In the genomic region with DNA sequence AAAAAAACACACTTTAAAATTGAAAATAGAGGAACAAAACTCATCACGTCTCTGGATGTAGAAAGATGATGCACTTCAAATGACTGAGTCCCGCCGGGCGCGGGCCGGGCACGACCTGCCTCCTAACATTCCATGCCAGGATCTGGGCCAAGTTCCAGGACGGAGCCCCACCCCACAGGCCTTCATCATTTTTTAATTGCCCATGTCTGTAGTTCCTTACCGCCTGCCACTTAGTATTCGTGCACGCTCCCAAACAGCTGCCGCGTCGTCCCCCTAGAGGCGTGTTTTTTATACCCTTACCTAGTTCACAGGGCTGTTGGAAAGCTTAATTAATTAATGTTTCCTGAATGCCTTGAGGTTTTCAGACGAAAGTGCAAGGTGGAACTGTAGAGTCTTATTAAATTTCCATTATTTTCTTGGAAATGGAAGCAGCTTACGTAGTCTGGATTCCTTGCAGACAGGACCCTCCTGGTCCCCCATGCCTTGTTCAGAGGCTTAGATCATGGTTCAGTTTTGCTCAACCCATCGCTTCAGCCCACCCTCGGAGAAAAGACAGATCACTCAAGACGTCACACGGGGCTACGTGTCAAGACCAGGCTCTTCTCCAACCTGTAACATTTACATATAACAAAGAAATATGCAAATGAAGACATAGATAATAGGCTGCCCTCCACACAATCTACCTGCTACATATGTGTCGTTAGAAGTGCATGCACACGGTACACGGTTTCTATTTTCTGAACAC, we compare ENCODE assay signal across 17 mouse cellular contexts.
DNase-seq lines count a peak whose midpoint lies in the region; ATAC-seq and TF ChIP-seq lines count a peak whose summit lies in the region.
"Had no signal": no experiment of that assay in that cellular context is flagged by ENCODE, and none has a peak within 500 bp of the region (broad histone marks: within the 10 kb centered on the region; RNA-seq: fewer than 3 reads in every experiment).

No protein-coding gene starts in this region.

- TF ChIP-seq POLR2A in limb, embryonic 14.5 days (IDR thresholded peaks at IDR 0.05; ENCODE audit: borderline replicate concordance, extremely low read depth, insufficient read depth, insufficient read length) = no peak

- no peak overlapping the region for H3K4me3 ChIP-seq in midbrain, embryonic 11.5 days (ENCODE audit: low read depth, low read length)
- no peak overlapping the region for H3K4me3 ChIP-seq in midbrain, embryonic 10.5 days
- no peak overlapping the region for H3K4me3 ChIP-seq in limb, embryonic 14.5 days (replicated peaks; ENCODE audit: low read length)
- no peak overlapping the region for H3K4me3 ChIP-seq in neural tube, embryonic 14.5 days (ENCODE audit: low read depth, low read length)
- H3K4me3 ChIP-seq: embryonic facial prominence, embryonic 13.5 days; heart, embryonic 13.5 days had no signal

- DNase-seq in cerebellum, postnatal 14 days = peak; percentile 55 to 61
- no peak for DNase-seq in cerebellum, adult 9-11 months
- peak; percentile 81 for DNase-seq in midbrain, embryonic 11.5 days (ENCODE audit: low spot score, missing footprints)
- DNase-seq in midbrain, embryonic 10.5 days (ENCODE audit: low spot score) = no peak
- no peak for DNase-seq in limb, embryonic 14.5 days (ENCODE audit: low spot score)
- DNase-seq: adrenal gland, postnatal 25 days; heart, postnatal 4 days; kidney, adult 2 months; layer of hippocampus, postnatal 36 days; liver, postnatal 0 days; lung, postnatal 36 days had no signal

- no peaks in the 10 kb centered on the region for H3K4me1 ChIP-seq in midbrain, embryonic 11.5 days (ENCODE audit: control insufficient read depth, insufficient read depth, low read length)
- H3K4me1 ChIP-seq in midbrain, embryonic 10.5 days = no peaks in the 10 kb centered on the region
- 0 out of 2 replicates have a peak, but pooled peaks cover 3% of the 10 kb centered on the region for H3K4me1 ChIP-seq in limb, embryonic 14.5 days (ENCODE audit: control insufficient read depth, insufficient read depth, low read length)
- no peaks in the 10 kb centered on the region for H3K4me1 ChIP-seq in neural tube, embryonic 14.5 days (ENCODE audit: control insufficient read depth, insufficient read depth, low read length)
- H3K4me1 ChIP-seq: embryonic facial prominence, embryonic 13.5 days; heart, embryonic 13.5 days had no signal

- no peaks in the 10 kb centered on the region for H3K9me3 ChIP-seq in midbrain, embryonic 11.5 days (ENCODE audit: control insufficient read depth, low read length)
- no peaks in the 10 kb centered on the region; the same call in 1 of the 2 replicates for H3K9me3 ChIP-seq in midbrain, embryonic 10.5 days (replicated peaks)
- no peaks in the 10 kb centered on the region for H3K9me3 ChIP-seq in limb, embryonic 14.5 days (ENCODE audit: control insufficient read depth, low read length)
- H3K9me3 ChIP-seq in neural tube, embryonic 14.5 days (ENCODE audit: control insufficient read depth, low read length) = no peaks in the 10 kb centered on the region

- 0 out of 2 replicates have a peak, but pooled peaks cover 2% of the 10 kb centered on the region for H3K27me3 ChIP-seq in midbrain, embryonic 11.5 days (ENCODE audit: control insufficient read depth, insufficient read depth, low read length)
- peaks cover 35% of the 10 kb centered on the region for H3K27me3 ChIP-seq in midbrain, embryonic 10.5 days (ENCODE audit: low read depth, poor library complexity, severe bottlenecking)
- no peaks in the 10 kb centered on the region for H3K27me3 ChIP-seq in limb, embryonic 14.5 days (ENCODE audit: control insufficient read depth, insufficient read depth, low read length)
- H3K27me3 ChIP-seq in neural tube, embryonic 14.5 days (ENCODE audit: control insufficient read depth, insufficient read depth, low read length) = no peaks in the 10 kb centered on the region
- H3K27me3 ChIP-seq: embryonic facial prominence, embryonic 13.5 days; heart, embryonic 13.5 days had no signal

- ATAC-seq in midbrain, embryonic 11.5 days (ENCODE audit: low FRiP score) = no peak
- no peak for ATAC-seq in limb, embryonic 14.5 days (ENCODE audit: low FRiP score, low read depth)
- peak; percentile 75; the same call in 1 of the 2 replicates for ATAC-seq in neural tube, embryonic 14.5 days (ENCODE audit: low read depth)
- ATAC-seq in monocyte, adult 5-6 weeks (replicated peaks; ENCODE audit: insufficient number of reproducible peaks, low FRiP score, low TSS enrichment, poor library complexity, severe bottlenecking) = no peak
- no peak for ATAC-seq in granulocyte monocyte progenitor cell, adult 5-6 weeks (replicated peaks; ENCODE audit: poor library complexity, severe bottlenecking)
- ATAC-seq: activated CD4-positive, CD25-positive, alpha-beta regulatory T cell, adult 4 months; liver, postnatal 0 days had no signal

- H3K36me3 ChIP-seq in midbrain, embryonic 11.5 days (ENCODE audit: control insufficient read depth, insufficient read depth, low read length) = no peaks in the 10 kb centered on the region
- no peaks in the 10 kb centered on the region for H3K36me3 ChIP-seq in midbrain, embryonic 10.5 days
- H3K36me3 ChIP-seq in limb, embryonic 14.5 days (ENCODE audit: control insufficient read depth, insufficient read depth, low read length) = no peaks in the 10 kb centered on the region
- no peaks in the 10 kb centered on the region for H3K36me3 ChIP-seq in neural tube, embryonic 14.5 days (ENCODE audit: control insufficient read depth, insufficient read depth, low read length)
- H3K36me3 ChIP-seq: embryonic facial prominence, embryonic 13.5 days; heart, embryonic 13.5 days had no signal

- H3K9ac ChIP-seq in midbrain, embryonic 11.5 days (ENCODE audit: low read length) = no peak overlapping the region
- H3K9ac ChIP-seq in limb, embryonic 14.5 days (ENCODE audit: low read depth, low read length, severe bottlenecking) = no peak overlapping the region
- H3K9ac ChIP-seq in neural tube, embryonic 14.5 days (replicated peaks; ENCODE audit: low read depth, low read length) = no peak overlapping the region
- H3K9ac ChIP-seq: embryonic facial prominence, embryonic 13.5 days; heart, embryonic 13.5 days; liver, postnatal 0 days had no signal

- 87% methylated on average over 25 of the region's 25 CpGs for WGBS in midbrain, embryonic 11.5 days
- 90% methylated on average over 25 of the region's 25 CpGs for WGBS in midbrain, embryonic 10.5 days
- WGBS in limb, embryonic 14.5 days = 46% methylated on average over 25 of the region's 25 CpGs
- 46% methylated on average over 25 of the region's 25 CpGs for WGBS in neural tube, embryonic 14.5 days

- no peak overlapping the region for H3K4me2 ChIP-seq in midbrain, embryonic 11.5 days
- H3K4me2 ChIP-seq in limb, embryonic 14.5 days (replicated peaks; ENCODE audit: low read depth, low read length, severe bottlenecking) = 0 out of 2 replicates have a peak overlapping the region, but pooled peaks have one; percentile 2
- H3K4me2 ChIP-seq in neural tube, embryonic 14.5 days (ENCODE audit: low read depth, low read length) = no peak overlapping the region
- H3K4me2 ChIP-seq: embryonic facial prominence, embryonic 13.5 days; heart, embryonic 13.5 days had no signal

- H3K27ac ChIP-seq in midbrain, embryonic 11.5 days (ENCODE audit: low read depth, low read length) = no peak overlapping the region
- no peak overlapping the region for H3K27ac ChIP-seq in midbrain, embryonic 10.5 days (replicated peaks)
- no peak overlapping the region for H3K27ac ChIP-seq in limb, embryonic 14.5 days (replicated peaks; ENCODE audit: low read depth, low read length)
- no peak overlapping the region for H3K27ac ChIP-seq in neural tube, embryonic 14.5 days (ENCODE audit: low read depth, low read length)
- H3K27ac ChIP-seq: embryonic facial prominence, embryonic 13.5 days; heart, embryonic 13.5 days had no signal

Comparison
In these comparisons a context has a peak if more than half of its experiments do, and no peak if none do; other contexts are left out.
1. DNase-seq: peak in cerebellum, postnatal 14 days (2 of 2) and midbrain, embryonic 11.5 days (single experiment); none in cerebellum, adult 9-11 months (single experiment), midbrain, embryonic 10.5 days (single experiment) and limb, embryonic 14.5 days (single experiment).